ENCODE assay signal across 8 mouse cellular contexts in the genomic region with DNA sequence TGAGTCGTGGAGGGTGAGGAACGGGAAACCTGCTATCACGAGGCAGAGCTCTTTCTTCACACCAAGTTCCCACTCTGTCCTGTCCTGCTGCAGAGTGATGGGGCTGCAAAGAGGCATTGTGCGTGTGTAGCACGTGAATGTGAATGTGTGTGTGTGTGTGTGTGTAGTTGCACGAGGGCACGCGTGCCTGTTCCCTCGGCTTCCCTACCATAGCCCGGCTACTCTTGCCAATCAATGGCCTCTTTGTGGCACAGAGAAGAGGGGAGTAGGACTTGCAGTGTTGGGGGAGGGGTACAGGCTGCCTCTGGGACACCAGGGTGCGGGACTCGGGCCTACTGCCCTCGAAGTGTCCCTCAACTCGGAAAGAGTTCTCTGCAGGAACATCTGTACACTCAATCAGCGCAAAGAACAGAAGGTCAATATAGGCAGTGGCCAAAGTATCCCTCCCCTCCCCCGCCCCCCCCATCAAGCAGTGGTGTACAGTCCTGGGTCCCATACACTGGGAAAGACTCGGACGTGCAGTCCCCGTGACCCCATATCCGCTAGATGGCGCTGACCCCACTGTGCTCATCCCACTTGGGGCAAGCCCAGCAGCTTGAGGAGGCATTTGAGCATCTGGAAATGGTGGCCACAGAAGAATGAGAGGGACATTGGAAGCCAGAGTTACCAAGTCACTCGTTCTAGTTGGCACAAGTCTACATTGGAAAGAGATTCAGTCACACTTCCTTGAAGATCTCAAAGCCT. TPM values are rescaled to one million over a fixed set of nuclear protein-coding genes. Genes with fewer than 3 reads are reported as not detected.
A peak's percentile ranks its signal among the peaks of the same experiment; 100 is the strongest.
DNase-seq lines count a peak whose midpoint lies in the region; ATAC-seq lines count a peak whose summit lies in the region.

No protein-coding gene starts in this region.

- intact Hi-C loops in left cerebral cortex, postnatal 4 days (cut with DNase I), result no loop called here
- intact Hi-C loops in left cerebral cortex, postnatal 36 days (cut with DNase I), result no loop called here

- no peak overlapping the region for H3K4me3 ChIP-seq in forebrain, embryonic 10.5 days
- H3K4me3 ChIP-seq in hindbrain, embryonic 11.5 days (ENCODE audit: low read depth, low read length), result no peak overlapping the region

- ATAC-seq in hindbrain, embryonic 11.5 days (ENCODE audit: low FRiP score), result peak; percentile 63
- ATAC-seq in monocyte, adult 5-6 weeks (replicated peaks; ENCODE audit: insufficient number of reproducible peaks, low FRiP score, low TSS enrichment, poor library complexity, severe bottlenecking), result peak; percentile 48; the same call in 1 of the 2 replicates
- no peak for ATAC-seq in activated CD4-positive, CD25-positive, alpha-beta regulatory T cell, adult 4 months

- no peaks in the 10 kb centered on the region for H3K9me3 ChIP-seq in forebrain, embryonic 10.5 days
- H3K9me3 ChIP-seq in hindbrain, embryonic 11.5 days (ENCODE audit: control insufficient read depth, low read length), result no peaks in the 10 kb centered on the region

- H3K9ac ChIP-seq in hindbrain, embryonic 11.5 days (ENCODE audit: low read depth, low read length), result no peak overlapping the region

- DNase-seq in left cerebral cortex, postnatal 4 days, result peak; percentile 78
- DNase-seq in left cerebral cortex, postnatal 36 days (ENCODE audit: low spot score in 2 of 2), result no peak
- peak; percentile 60 for DNase-seq in adrenal gland, adult 2 months
- DNase-seq in forebrain, embryonic 10.5 days (ENCODE audit: extremely low spot score, low spot score), result peak; percentile 65
- DNase-seq in hindbrain, embryonic 11.5 days (ENCODE audit: low spot score), result peak; percentile 74
- peak; percentile 59 to 66 for DNase-seq in layer of hippocampus, postnatal 10 days (ENCODE audit: low spot score in 2 of 2)

- H3K36me3 ChIP-seq in forebrain, embryonic 10.5 days (replicated peaks), result no peaks in the 10 kb centered on the region
- no peaks in the 10 kb centered on the region for H3K36me3 ChIP-seq in hindbrain, embryonic 11.5 days (ENCODE audit: control insufficient read depth, insufficient read depth, low read length)

- H3K27me3 ChIP-seq in forebrain, embryonic 10.5 days (ENCODE audit: poor library complexity, severe bottlenecking), result peaks cover 28% of the 10 kb centered on the region
- H3K27me3 ChIP-seq in hindbrain, embryonic 11.5 days (ENCODE audit: control insufficient read depth, insufficient read depth, low read length), result no peaks in the 10 kb centered on the region

- peaks cover 31% of the 10 kb centered on the region for H3K4me1 ChIP-seq in forebrain, embryonic 10.5 days
- H3K4me1 ChIP-seq in hindbrain, embryonic 11.5 days (replicated peaks; ENCODE audit: control insufficient read depth, insufficient read depth, low read length), result no peaks in the 10 kb centered on the region; the same call in 1 of the 2 replicates

- WGBS in forebrain, embryonic 10.5 days, result 12% methylated on average over 22 of the region's 22 CpGs
- 14% methylated on average over 22 of the region's 22 CpGs for WGBS in hindbrain, embryonic 11.5 days

- H3K4me2 ChIP-seq in hindbrain, embryonic 11.5 days (replicated peaks; ENCODE audit: low read depth, low read length), result no peak overlapping the region; the same call in 1 of the 2 replicates

- H3K27ac ChIP-seq in forebrain, embryonic 10.5 days, result peak overlapping the region; percentile 64
- H3K27ac ChIP-seq in hindbrain, embryonic 11.5 days (ENCODE audit: low read depth, low read length), result no peak overlapping the region

RNA-seq across cellular contexts. Expression of gene Nectin1, which starts 13.3 kb away (rescaled TPM):
- 10 to 100 TPM; 87.7 to 95.8 TPM for total RNA-seq in left cerebral cortex, postnatal 4 days (2021)
- 100 to 1,000 TPM in 1 of 2 experiments, 10 to 100 TPM in 1; 84.8 to 103 TPM for total RNA-seq in left cerebral cortex, postnatal 36 days (2021)
- total RNA-seq in adrenal gland, adult 2 months (2021), result 10 to 100 TPM; 24.4 to 50.2 TPM
- polyA plus RNA-seq in adrenal gland, adult 2 months (2012; rRNA removed), result 27.7 and 29.3 TPM in 2 replicates
- polyA plus RNA-seq in forebrain, embryonic 10.5 days (2016; fragmentation: Nextera tagmentation; extraction: Ambion mirVana), result 7.4 and 7.6 TPM in 2 replicates
- polyA plus RNA-seq in hindbrain, embryonic 11.5 days (2014; fragmentation: Nextera tagmentation; extraction: Ambion mirVana), result 8.5 and 10.9 TPM in 2 replicates
- total RNA-seq in layer of hippocampus, postnatal 10 days (2021), result 100 to 1,000 TPM in 1 of 2 experiments, 10 to 100 TPM in 1; 96.1 to 106 TPM
- total RNA-seq in monocyte, adult 5-6 weeks (2017), result 6.0 to 7.5 TPM (median 7.2 TPM) in 3 replicates
- polyA plus RNA-seq in activated CD4-positive, CD25-positive, alpha-beta regulatory T cell, adult 4 months (2017; shearing (Covaris generic)), result 1 to 10 TPM; 1.2 to 1.5 TPM

Comparison
In these comparisons a context has a peak if more than half of its experiments do, and no peak if none do; other contexts are left out.
1. DNase-seq: peak in left cerebral cortex, postnatal 4 days (single experiment), adrenal gland, adult 2 months (single experiment), forebrain, embryonic 10.5 days (single experiment), hindbrain, embryonic 11.5 days (single experiment) and layer of hippocampus, postnatal 10 days (2 of 2); none in left cerebral cortex, postnatal 36 days (0 of 2).